ENCODE assay signal across 27 mouse cellular contexts in genomic region chr6:125553551-125553950, GRCm38 (mm10). TPM values are rescaled to one million over a fixed set of nuclear protein-coding genes. Genes with fewer than 3 reads are reported as not detected.
DNase-seq lines count a peak whose midpoint lies in the region; ATAC-seq and TF ChIP-seq lines count a peak whose summit lies in the region.
"Had no signal": no experiment of that assay in that cellular context is flagged by ENCODE, and none has a peak within 500 bp of the region (broad histone marks: within the 10 kb centered on the region; RNA-seq: fewer than 3 reads in every experiment).

No protein-coding gene starts in this region.

- H3K36me3 ChIP-seq in heart, embryonic 10.5 days: no peaks in the 10 kb centered on the region
- H3K36me3 ChIP-seq in heart, embryonic 15.5 days: no peaks in the 10 kb centered on the region
- peaks cover 55% of the 10 kb centered on the region for H3K36me3 ChIP-seq in megakaryocyte, embryonic 14.5 days (replicated peaks; ENCODE audit: low read length)
- H3K36me3 ChIP-seq: limb, embryonic 10.5 days; limb, embryonic 15.5 days; midbrain, embryonic 15.5 days; neural tube, embryonic 15.5 days had no signal

- H3K9ac ChIP-seq in heart, embryonic 15.5 days: no peak overlapping the region; the same call in 1 of the 2 replicates
- H3K9ac ChIP-seq: forebrain, embryonic 13.5 days; hindbrain, embryonic 14.5 days; limb, embryonic 15.5 days; midbrain, embryonic 15.5 days; neural tube, embryonic 15.5 days had no signal

- H3K4me1 ChIP-seq in heart, embryonic 10.5 days: peaks cover 7% of the 10 kb centered on the region; the same call in 1 of the 2 replicates
- no peaks in the 10 kb centered on the region; the same call in 1 of the 2 replicates for H3K4me1 ChIP-seq in heart, embryonic 15.5 days (replicated peaks)
- no peaks in the 10 kb centered on the region for H3K4me1 ChIP-seq in lung, adult 2 months (ENCODE audit: control insufficient read depth, insufficient read depth, low read length)
- H3K4me1 ChIP-seq in megakaryocyte, embryonic 14.5 days: peaks cover 99% of the 10 kb centered on the region
- H3K4me1 ChIP-seq: forebrain, embryonic 13.5 days; limb, embryonic 15.5 days; midbrain, embryonic 15.5 days; neural tube, embryonic 15.5 days had no signal

- no peak for DNase-seq in heart, embryonic 10.5 days (ENCODE audit: low spot score)
- DNase-seq in heart, adult 18-20 months: no peak
- DNase-seq in heart, postnatal 10 days: no peak
- DNase-seq in lung, adult 2 months: no peak
- no peak for DNase-seq in lung, adult 18-20 months
- DNase-seq: adrenal gland, postnatal 10 days; cerebellum, adult 11 months; cerebellum, adult 9-10 months; cerebellum, postnatal 36 days; gastrocnemius, postnatal 14 days; kidney, postnatal 14 days; layer of hippocampus, adult 9-11 months; lung, postnatal 36 days; retina, postnatal 1 day; right cerebral cortex, postnatal 14 days; thymus, postnatal 4 days had no signal

- TF ChIP-seq POLR2A in lung, adult 2 months (IDR thresholded peaks at IDR 0.05; ENCODE audit: borderline replicate concordance, extremely low read depth, low read depth, low read length): no peak

- H3K4me2 ChIP-seq in heart, embryonic 15.5 days: peak overlapping the region; percentile 17; the same call in 1 of the 2 replicates
- H3K4me2 ChIP-seq: forebrain, embryonic 13.5 days; hindbrain, embryonic 14.5 days; limb, embryonic 15.5 days; midbrain, embryonic 15.5 days; neural tube, embryonic 15.5 days had no signal

- H3K27ac ChIP-seq in heart, embryonic 10.5 days: peak overlapping the region; percentile 64; the same call in 1 of the 2 replicates
- no peak overlapping the region for H3K27ac ChIP-seq in heart, embryonic 15.5 days
- H3K27ac ChIP-seq: forebrain, embryonic 13.5 days; hindbrain, embryonic 14.5 days; limb, embryonic 10.5 days; limb, embryonic 15.5 days; midbrain, embryonic 15.5 days; neural tube, embryonic 15.5 days had no signal

- no peaks in the 10 kb centered on the region for H3K27me3 ChIP-seq in heart, embryonic 10.5 days (ENCODE audit: insufficient read depth, poor library complexity, severe bottlenecking)
- H3K27me3 ChIP-seq in heart, embryonic 15.5 days: no peaks in the 10 kb centered on the region
- H3K27me3 ChIP-seq in megakaryocyte, embryonic 14.5 days (replicated peaks): no peaks in the 10 kb centered on the region
- H3K27me3 ChIP-seq: forebrain, embryonic 13.5 days; limb, embryonic 15.5 days; midbrain, embryonic 15.5 days; neural tube, embryonic 15.5 days; Patski had no signal

- 78% methylated on average over 4 of the region's 4 CpGs for WGBS in heart, embryonic 10.5 days
- WGBS in heart, embryonic 15.5 days: 77% methylated on average over 4 of the region's 4 CpGs
- 64% methylated on average over 4 of the region's 4 CpGs for WGBS in lung, adult 2 months

- intact Hi-C loops in heart, postnatal 10 days (cut with DNase I): no loop called here

- no peaks in the 10 kb centered on the region for H3K9me3 ChIP-seq in heart, embryonic 10.5 days
- H3K9me3 ChIP-seq in heart, embryonic 15.5 days (replicated peaks): no peaks in the 10 kb centered on the region
- no peaks in the 10 kb centered on the region for H3K9me3 ChIP-seq in megakaryocyte, embryonic 14.5 days
- H3K9me3 ChIP-seq: forebrain, embryonic 13.5 days; limb, embryonic 10.5 days; limb, embryonic 15.5 days; midbrain, embryonic 15.5 days; neural tube, embryonic 15.5 days had no signal

- no peak for TF ChIP-seq CTCF in lung, adult 2 months (IDR thresholded peaks at IDR 0.05; ENCODE audit: insufficient read depth, low read length)

- ATAC-seq in heart, embryonic 15.5 days (replicated peaks; ENCODE audit: insufficient number of reproducible peaks, insufficient read depth, low FRiP score, low read depth): no peak
- no peak for ATAC-seq in megakaryocyte, adult 5-6 weeks (ENCODE audit: poor library complexity, severe bottlenecking)
- ATAC-seq: forebrain, embryonic 13.5 days; intestine, postnatal 0 days; midbrain, embryonic 15.5 days; Patski had no signal

- H3K4me3 ChIP-seq in heart, embryonic 10.5 days: no peak overlapping the region; the same call in 1 of the 2 replicates
- H3K4me3 ChIP-seq in heart, embryonic 15.5 days: 0 out of 2 replicates have a peak overlapping the region, but pooled peaks have one; percentile 15
- H3K4me3 ChIP-seq in lung, adult 2 months (replicated peaks; ENCODE audit: extremely low read depth, low read depth, low read length): peak overlapping the region; percentile 50
- peak overlapping the region; percentile 94 for H3K4me3 ChIP-seq in megakaryocyte, embryonic 14.5 days (replicated peaks)
- H3K4me3 ChIP-seq: forebrain, embryonic 13.5 days; limb, embryonic 10.5 days; limb, embryonic 15.5 days; midbrain, embryonic 15.5 days; neural tube, embryonic 15.5 days had no signal

RNA-seq across cellular contexts. Expression of gene Vwf, which starts 7.0 kb away (rescaled TPM):
- 22.1 and 26.0 TPM in 2 replicates for polyA plus RNA-seq in heart, embryonic 10.5 days (2016; fragmentation: Nextera tagmentation; extraction: Ambion mirVana)
- 100 to 1,000 TPM in 1 of 2 experiments, 10 to 100 TPM in 1; 78.4 to 104 TPM for total RNA-seq in heart, adult 18-20 months (2021)
- 21.9 and 24.5 TPM in 2 replicates for polyA plus RNA-seq in heart, embryonic 15.5 days (2015; fragmentation: Nextera tagmentation; extraction: Ambion mirVana)
- total RNA-seq in heart, postnatal 10 days (2021): 10 to 100 TPM; 77.4 to 85.2 TPM
- polyA plus RNA-seq in lung, adult 2 months (2012; rRNA removed): 421 and 464 TPM in 2 replicates
- 331 and 373 TPM in 2 replicates for polyA plus RNA-seq in megakaryocyte, embryonic 14.5 days (2012; ENCODE audit: insufficient read depth, low replicate concordance)
- 0.18 and 1.6 TPM in 2 replicates for total RNA-seq in megakaryocyte, adult 5-6 weeks (2015)
- total RNA-seq in megakaryocyte, adult 5-6 weeks (2017): 0.26 and 0.49 TPM in 2 replicates

RNA-seq across cellular contexts. Expression of gene Cd9, which starts 59.0 kb away (rescaled TPM):
- polyA plus RNA-seq in heart, embryonic 10.5 days (2016; fragmentation: Nextera tagmentation; extraction: Ambion mirVana): 70.2 and 73.2 TPM in 2 replicates
- total RNA-seq in heart, adult 18-20 months (2021): 10 to 100 TPM; 49.9 to 50.4 TPM
- polyA plus RNA-seq in heart, embryonic 15.5 days (2015; fragmentation: Nextera tagmentation; extraction: Ambion mirVana): 91.7 and 118 TPM in 2 replicates
- total RNA-seq in heart, postnatal 10 days (2021): 10 to 100 TPM; 77.7 to 79.8 TPM
- 405 and 537 TPM in 2 replicates for polyA plus RNA-seq in lung, adult 2 months (2012; rRNA removed)
- polyA plus RNA-seq in megakaryocyte, embryonic 14.5 days (2012; ENCODE audit: insufficient read depth, low replicate concordance): 24.2 and 52.6 TPM in 2 replicates
- 100 and 106 TPM in 2 replicates for total RNA-seq in megakaryocyte, adult 5-6 weeks (2015)
- 65.5 and 74.0 TPM in 2 replicates for total RNA-seq in megakaryocyte, adult 5-6 weeks (2017)

Comparison
In these comparisons a context has a peak if more than half of its experiments do, and no peak if none do; other contexts are left out.
1. RNA of gene Vwf, which starts 7.0 kb away (polyA plus RNA-seq): 421 to 464 TPM in lung, adult 2 months and 331 to 373 TPM in megakaryocyte, embryonic 14.5 days; 22.1 to 26.0 TPM in heart, embryonic 10.5 days and 21.9 to 24.5 TPM in heart, embryonic 15.5 days; every median in the first group is over 10 times any median in the second.